Mouse (Mus musculus): ENCODE measurements around the gene Trappc6a. TPM values are rescaled to one million over a fixed set of nuclear protein-coding genes. Genes with fewer than 3 reads are reported as not detected.

Trappc6a gene
- polyA plus RNA-seq, 1 experiment from 2014 or later = 45.7 TPM

DNA sequence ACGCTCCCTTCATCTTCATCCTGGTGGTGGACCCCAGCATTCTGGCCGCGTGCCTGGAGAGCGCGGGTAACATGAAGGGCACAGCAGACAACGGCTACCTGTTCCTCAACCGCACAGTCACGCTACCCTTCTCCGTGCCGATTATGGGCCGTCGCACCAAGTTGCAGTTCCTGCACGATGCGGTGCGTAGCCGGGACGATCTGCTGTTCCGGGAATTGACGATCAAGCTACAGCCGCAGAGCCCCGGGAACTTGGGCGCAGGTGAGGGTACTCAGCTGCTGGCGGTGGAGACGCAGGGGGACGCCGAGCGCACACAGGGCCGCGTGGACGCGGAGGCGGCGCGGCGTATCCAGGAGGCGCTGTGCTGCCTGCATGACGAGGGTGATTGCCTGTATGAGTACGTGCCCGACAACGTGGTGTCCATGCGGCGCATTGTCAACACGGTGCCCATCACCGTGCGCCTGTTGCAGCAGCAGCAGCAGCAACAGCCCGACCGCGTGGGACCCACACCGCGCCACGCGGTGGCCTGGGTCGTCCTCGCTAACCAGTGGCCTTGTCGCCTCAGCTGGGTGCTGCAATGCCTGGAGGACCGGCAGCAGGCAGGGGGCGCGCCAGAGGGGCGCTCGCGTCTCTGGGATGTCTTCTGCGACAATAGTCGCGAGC, 15.7 kb downstream of the Trappc6a start:
- 2% methylated on average over 63 of the region's 64 CpGs for WGBS
- Histone ChIP-seq H3K4me2 (replicated peaks; ENCODE audit: low read depth, low read length) (peak overlapping the region; percentile 66), H3K9me3 (ENCODE audit: control insufficient read depth, low read length) (no peaks in the 10 kb centered on the region), H3K27ac (ENCODE audit: low read depth, low read length) (no peak overlapping the region), H3K4me3 (ENCODE audit: low read depth, low read length) (peak overlapping the region; percentile 31), H3K4me1 (replicated peaks; ENCODE audit: control insufficient read depth, insufficient read depth, low read length) (peaks cover 9% of the 10 kb centered on the region), H3K9ac (ENCODE audit: low read depth, low read length) (peak overlapping the region; percentile 42; the same call in 1 of the 2 replicates), H3K36me3 (ENCODE audit: control insufficient read depth, insufficient read depth, low read length) (no peaks in the 10 kb centered on the region), H3K27me3 (ENCODE audit: control insufficient read depth, insufficient read depth, low read length) (peaks cover 64% of the 10 kb centered on the region)
- ATAC-seq (ENCODE audit: low FRiP score) (peak; percentile 67), DNase-seq (ENCODE audit: low spot score) (peak; percentile 77)

DNA sequence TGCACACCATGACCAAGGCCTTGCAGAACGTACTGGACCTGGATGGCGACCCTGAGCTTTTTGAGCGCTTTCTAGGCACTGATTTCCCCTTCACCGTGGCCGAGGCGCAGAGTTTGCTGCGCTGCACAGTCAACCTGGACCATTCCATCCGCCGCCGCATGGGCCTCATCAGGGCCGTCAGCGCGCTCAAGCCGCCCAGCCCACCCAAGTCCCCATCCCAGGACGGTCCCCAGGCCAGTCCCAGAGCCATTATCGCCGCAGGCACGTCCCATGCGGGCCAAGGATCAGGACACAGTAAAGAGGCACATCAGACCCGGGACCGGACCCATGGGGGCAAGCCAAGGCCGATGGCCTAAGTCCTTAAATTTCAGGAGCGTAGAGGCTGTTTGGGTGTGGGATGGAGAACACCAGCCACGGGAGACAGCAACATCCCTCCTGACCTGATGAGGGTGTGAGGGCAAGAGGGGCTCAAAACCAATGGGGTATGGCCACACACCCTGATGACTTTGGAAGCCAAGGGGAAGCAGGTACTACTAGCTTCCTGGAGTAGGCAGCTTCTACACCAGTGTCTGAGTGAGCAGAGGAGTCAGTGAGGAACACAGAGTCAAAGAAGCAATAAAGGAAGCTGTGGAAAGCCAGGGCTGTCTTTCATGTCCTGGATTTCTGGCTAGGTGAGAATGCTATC, 16.4 kb downstream of the Trappc6a start:
- H3K27me3 ChIP-seq (ENCODE audit: control insufficient read depth, insufficient read depth, low read length) = peaks cover 57% of the 10 kb centered on the region
- H3K9ac ChIP-seq (ENCODE audit: low read depth, low read length) = peak overlapping the region; percentile 42; the same call in 1 of the 2 replicates
- no peaks in the 10 kb centered on the region for H3K9me3 ChIP-seq (ENCODE audit: control insufficient read depth, low read length)
- H3K4me3 ChIP-seq (ENCODE audit: low read depth, low read length) = peak overlapping the region; percentile 31
- 0 out of 2 replicates have a peak, but pooled peaks cover 2% of the 10 kb centered on the region for H3K36me3 ChIP-seq (ENCODE audit: control insufficient read depth, insufficient read depth, low read length)
- peak overlapping the region; percentile 66 for H3K4me2 ChIP-seq (replicated peaks; ENCODE audit: low read depth, low read length)
- ATAC-seq (ENCODE audit: low FRiP score) (peak; percentile 49; the same call in 1 of the 2 replicates), DNase-seq (ENCODE audit: low spot score) (no peak)
- H3K27ac ChIP-seq (ENCODE audit: low read depth, low read length) = no peak overlapping the region
- WGBS = 17% methylated on average over 24 of the region's 24 CpGs
- peaks cover 9% of the 10 kb centered on the region for H3K4me1 ChIP-seq (replicated peaks; ENCODE audit: control insufficient read depth, insufficient read depth, low read length)

DNA sequence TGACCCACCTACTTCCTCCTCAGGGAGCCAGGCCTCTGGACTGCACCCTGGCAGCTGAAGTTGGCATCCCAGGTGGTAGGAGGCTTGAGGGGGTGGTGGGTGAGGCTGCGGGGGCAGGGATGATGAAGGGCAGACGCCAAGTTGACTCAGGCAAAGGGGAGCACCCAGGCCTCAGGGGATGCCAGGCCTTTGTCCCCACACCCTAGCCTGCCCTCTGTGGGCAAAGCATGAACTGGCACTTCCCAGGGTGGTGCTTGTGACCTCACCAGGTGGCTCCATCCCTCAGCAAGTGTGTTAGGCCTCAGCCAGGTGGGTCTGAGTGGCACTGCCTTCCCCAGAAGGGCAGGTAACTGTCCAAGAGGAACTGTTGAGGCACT, 16.9 kb downstream of the Trappc6a start:
- H3K9ac ChIP-seq (ENCODE audit: low read depth, low read length) = no peak overlapping the region
- H3K36me3 ChIP-seq (ENCODE audit: control insufficient read depth, insufficient read depth, low read length) = 0 out of 2 replicates have a peak, but pooled peaks cover 2% of the 10 kb centered on the region
- no peak overlapping the region for H3K27ac ChIP-seq (ENCODE audit: low read depth, low read length)
- no peaks in the 10 kb centered on the region for H3K9me3 ChIP-seq (ENCODE audit: control insufficient read depth, low read length)
- peaks cover 52% of the 10 kb centered on the region for H3K27me3 ChIP-seq (ENCODE audit: control insufficient read depth, insufficient read depth, low read length)
- H3K4me1 ChIP-seq (replicated peaks; ENCODE audit: control insufficient read depth, insufficient read depth, low read length) = peaks cover 6% of the 10 kb centered on the region
- 71% methylated on average over 2 of the region's 2 CpGs for WGBS
- no peak overlapping the region for H3K4me3 ChIP-seq (ENCODE audit: low read depth, low read length)
- DNase-seq (ENCODE audit: low spot score) = no peak
- ATAC-seq (ENCODE audit: low FRiP score) = no peak
- H3K4me2 ChIP-seq (replicated peaks; ENCODE audit: low read depth, low read length) = no peak overlapping the region

DNA sequence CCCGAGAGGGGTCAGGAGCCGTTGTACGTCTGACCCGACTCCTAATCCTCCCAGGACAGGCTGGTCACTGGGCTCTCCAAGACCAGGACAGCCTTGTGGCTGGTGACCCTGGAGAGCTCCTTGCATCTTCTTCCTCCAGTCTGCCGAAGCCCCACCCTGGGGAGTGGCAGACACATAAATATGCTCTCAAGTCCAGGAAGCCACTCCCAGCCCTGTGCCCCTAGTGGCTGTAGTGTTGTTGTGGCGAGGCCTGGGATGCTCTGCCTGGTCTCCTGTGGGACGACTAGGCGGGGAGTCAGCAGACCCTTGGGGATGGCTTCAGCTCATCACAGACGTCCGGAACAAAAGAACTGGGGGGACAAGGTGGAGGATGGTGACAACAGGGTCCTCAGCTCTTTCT, 22.9 kb downstream of the Trappc6a start:
- Histone ChIP-seq H3K4me3 (ENCODE audit: low read depth, low read length) (no peak overlapping the region), H3K9me3 (ENCODE audit: control insufficient read depth, low read length) (no peaks in the 10 kb centered on the region), H3K27me3 (ENCODE audit: control insufficient read depth, insufficient read depth, low read length) (no peaks in the 10 kb centered on the region), H3K36me3 (ENCODE audit: control insufficient read depth, insufficient read depth, low read length) (peaks cover 11% of the 10 kb centered on the region; the same call in 1 of the 2 replicates), H3K9ac (ENCODE audit: low read depth, low read length) (no peak overlapping the region), H3K27ac (ENCODE audit: low read depth, low read length) (no peak overlapping the region), H3K4me1 (replicated peaks; ENCODE audit: control insufficient read depth, insufficient read depth, low read length) (no peaks in the 10 kb centered on the region), H3K4me2 (replicated peaks; ENCODE audit: low read depth, low read length) (no peak overlapping the region)
- DNase-seq (ENCODE audit: low spot score) = no peak
- no peak for ATAC-seq (ENCODE audit: low FRiP score)
- WGBS = 75% methylated on average over 10 of the region's 10 CpGs

DNA sequence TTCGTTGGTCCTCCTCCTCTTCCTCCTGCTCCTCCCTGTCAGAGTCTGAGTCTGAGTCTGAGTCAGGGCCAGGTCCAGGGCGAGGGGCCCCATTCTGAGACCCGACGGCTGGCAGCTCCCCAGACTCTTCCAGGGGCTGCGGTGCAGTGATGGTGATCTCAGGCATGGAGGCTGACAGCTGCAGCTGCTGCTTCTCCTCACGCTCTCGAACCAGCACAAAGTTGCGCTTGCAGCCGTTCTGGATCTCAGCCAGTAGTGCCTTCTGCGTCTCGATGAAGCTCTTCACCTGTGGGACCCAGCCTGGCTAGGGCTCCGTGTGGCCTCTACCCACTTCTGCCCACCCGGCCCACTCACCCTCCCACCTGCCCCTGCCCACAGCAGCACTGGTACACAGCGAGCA, 24.0 kb downstream of the Trappc6a start:
- no peaks in the 10 kb centered on the region for H3K9me3 ChIP-seq (ENCODE audit: control insufficient read depth, low read length)

DNA sequence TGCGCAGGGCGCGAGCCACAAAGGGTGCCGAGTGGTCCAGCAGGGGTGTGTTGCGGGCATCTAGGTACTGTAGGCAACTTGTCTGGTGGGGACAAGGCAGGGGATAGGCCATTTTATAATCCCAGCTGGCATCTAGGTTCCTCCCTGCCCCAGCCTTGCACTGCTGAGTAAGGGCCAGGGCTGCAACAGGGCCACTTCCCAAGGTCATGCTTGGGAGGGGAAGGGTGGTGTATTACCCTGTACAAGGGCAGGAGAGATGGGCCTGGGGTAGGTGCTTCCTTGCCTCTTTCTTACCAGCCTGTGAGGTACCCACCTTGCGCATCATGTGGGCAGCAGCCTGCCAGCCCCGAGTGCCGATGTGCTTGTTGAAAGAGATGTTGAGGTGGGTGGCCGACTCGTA, 26.5 kb downstream of the Trappc6a start:
- DNase-seq (ENCODE audit: low spot score) (no peak), ATAC-seq (ENCODE audit: low FRiP score) (no peak)
- Histone ChIP-seq H3K27me3 (ENCODE audit: control insufficient read depth, insufficient read depth, low read length) (no peaks in the 10 kb centered on the region), H3K4me3 (ENCODE audit: low read depth, low read length) (no peak overlapping the region), H3K9me3 (ENCODE audit: control insufficient read depth, low read length) (no peaks in the 10 kb centered on the region), H3K27ac (ENCODE audit: low read depth, low read length) (no peak overlapping the region), H3K4me1 (replicated peaks; ENCODE audit: control insufficient read depth, insufficient read depth, low read length) (no peaks in the 10 kb centered on the region), H3K4me2 (replicated peaks; ENCODE audit: low read depth, low read length) (no peak overlapping the region), H3K36me3 (ENCODE audit: control insufficient read depth, insufficient read depth, low read length) (peaks cover 9% of the 10 kb centered on the region; the same call in 1 of the 2 replicates), H3K9ac (ENCODE audit: low read depth, low read length) (no peak overlapping the region)
- 93% methylated on average over 10 of the region's 10 CpGs for WGBS

More for the DNA sequence above, 24.0 kb downstream of the Trappc6a start:
- H3K36me3 ChIP-seq (ENCODE audit: control insufficient read depth, insufficient read depth, low read length) = peaks cover 11% of the 10 kb centered on the region; the same call in 1 of the 2 replicates
- WGBS = 95% methylated on average over 14 of the region's 14 CpGs
- DNase-seq (ENCODE audit: low spot score) = no peak
- H3K27ac ChIP-seq (ENCODE audit: low read depth, low read length) = no peak overlapping the region
- ATAC-seq (ENCODE audit: low FRiP score) = no peak
- H3K27me3 ChIP-seq (ENCODE audit: control insufficient read depth, insufficient read depth, low read length) = no peaks in the 10 kb centered on the region
- H3K9ac ChIP-seq (ENCODE audit: low read depth, low read length) = no peak overlapping the region
- no peaks in the 10 kb centered on the region for H3K4me1 ChIP-seq (replicated peaks; ENCODE audit: control insufficient read depth, insufficient read depth, low read length)
- no peak overlapping the region for H3K4me3 ChIP-seq (ENCODE audit: low read depth, low read length)
- H3K4me2 ChIP-seq (replicated peaks; ENCODE audit: low read depth, low read length) = no peak overlapping the region

DNA sequence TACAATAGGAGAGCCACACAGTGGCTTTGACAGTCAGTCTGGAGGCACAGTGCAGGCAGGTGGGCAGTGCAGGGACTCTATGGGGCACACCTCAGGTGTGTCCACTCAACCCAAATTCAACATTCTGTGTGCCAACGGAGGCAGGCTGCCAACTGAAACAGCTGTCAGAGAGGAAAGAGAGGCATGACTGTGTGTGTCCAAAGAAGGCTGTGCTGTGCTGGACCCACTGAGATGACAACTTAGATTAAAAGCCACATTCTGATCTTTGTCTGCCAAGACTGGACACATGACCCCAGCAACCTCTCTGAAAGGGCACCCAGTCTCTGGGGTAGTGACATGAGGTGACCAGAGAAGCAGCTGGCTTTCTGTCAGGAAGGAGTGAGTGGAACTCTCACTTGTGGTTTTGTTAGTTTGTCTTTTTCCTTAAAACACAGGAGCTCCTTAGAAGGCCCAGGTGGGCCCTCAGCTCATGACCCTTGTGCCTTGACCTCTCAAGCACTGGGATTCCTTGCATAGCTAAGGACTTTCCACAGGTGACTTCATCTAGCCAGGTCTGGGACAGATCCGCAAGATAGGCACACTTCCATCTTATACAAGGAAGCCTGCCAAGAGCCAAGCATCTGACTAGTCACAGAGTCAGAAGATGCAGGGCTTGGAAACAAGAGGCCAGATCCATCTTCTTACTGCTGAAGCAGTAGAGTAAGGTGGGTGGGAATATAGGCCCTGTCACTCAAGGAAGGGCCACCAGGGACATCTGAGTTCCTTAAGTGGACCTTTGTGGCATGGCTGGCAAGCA, 32.8 kb downstream of the Trappc6a start:
- DNase-seq (ENCODE audit: low spot score) (no peak), ATAC-seq (ENCODE audit: low FRiP score) (no peak)
- Histone ChIP-seq H3K27ac (ENCODE audit: low read depth, low read length) (no peak overlapping the region), H3K4me2 (replicated peaks; ENCODE audit: low read depth, low read length) (no peak overlapping the region), H3K9me3 (ENCODE audit: control insufficient read depth, low read length) (no peaks in the 10 kb centered on the region), H3K4me3 (ENCODE audit: low read depth, low read length) (no peak overlapping the region), H3K27me3 (ENCODE audit: control insufficient read depth, insufficient read depth, low read length) (no peaks in the 10 kb centered on the region), H3K4me1 (replicated peaks; ENCODE audit: control insufficient read depth, insufficient read depth, low read length) (peaks cover 4% of the 10 kb centered on the region; the same call in 1 of the 2 replicates), H3K9ac (ENCODE audit: low read depth, low read length) (no peak overlapping the region), H3K36me3 (ENCODE audit: control insufficient read depth, insufficient read depth, low read length) (no peaks in the 10 kb centered on the region)
- 95% methylated on average over 2 of the region's 2 CpGs for WGBS

DNA sequence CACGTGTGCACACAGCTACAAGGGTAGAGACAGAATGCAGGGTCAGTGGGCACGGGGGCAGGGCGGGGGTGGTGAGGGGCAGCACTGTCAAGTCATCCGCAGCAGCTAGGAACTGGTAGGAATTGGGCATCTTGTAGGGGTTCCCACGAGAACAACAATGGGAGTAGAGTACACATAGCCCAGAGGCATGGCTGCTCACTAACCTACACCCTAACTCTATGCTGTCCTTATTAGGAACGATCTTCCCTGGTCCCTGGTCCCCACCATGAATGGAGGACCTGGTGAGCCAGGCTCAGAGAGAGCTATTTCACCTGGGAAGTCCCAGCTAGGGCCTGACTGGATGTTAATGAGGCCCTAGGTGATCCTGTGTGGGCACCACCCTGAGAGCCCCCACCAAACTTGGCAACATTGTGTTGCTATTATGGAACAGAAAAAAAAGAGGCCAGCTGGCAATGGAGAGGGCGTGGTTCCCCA, 33.5 kb downstream of the Trappc6a start:
- no peak for DNase-seq (ENCODE audit: low spot score)
- Histone ChIP-seq H3K4me2 (replicated peaks; ENCODE audit: low read depth, low read length) (no peak overlapping the region), H3K27me3 (ENCODE audit: control insufficient read depth, insufficient read depth, low read length) (no peaks in the 10 kb centered on the region), H3K9ac (ENCODE audit: low read depth, low read length) (no peak overlapping the region), H3K4me1 (replicated peaks; ENCODE audit: control insufficient read depth, insufficient read depth, low read length) (peaks cover 4% of the 10 kb centered on the region; the same call in 1 of the 2 replicates), H3K36me3 (ENCODE audit: control insufficient read depth, insufficient read depth, low read length) (no peaks in the 10 kb centered on the region), H3K27ac (ENCODE audit: low read depth, low read length) (no peak overlapping the region), H3K4me3 (ENCODE audit: low read depth, low read length) (no peak overlapping the region), H3K9me3 (ENCODE audit: control insufficient read depth, low read length) (no peaks in the 10 kb centered on the region)
- ATAC-seq (ENCODE audit: low FRiP score) = peak; percentile 47
- 77% methylated on average over 7 of the region's 7 CpGs for WGBS

All from hindbrain, embryonic 11.5 days (tissue).